In the genomic region with DNA sequence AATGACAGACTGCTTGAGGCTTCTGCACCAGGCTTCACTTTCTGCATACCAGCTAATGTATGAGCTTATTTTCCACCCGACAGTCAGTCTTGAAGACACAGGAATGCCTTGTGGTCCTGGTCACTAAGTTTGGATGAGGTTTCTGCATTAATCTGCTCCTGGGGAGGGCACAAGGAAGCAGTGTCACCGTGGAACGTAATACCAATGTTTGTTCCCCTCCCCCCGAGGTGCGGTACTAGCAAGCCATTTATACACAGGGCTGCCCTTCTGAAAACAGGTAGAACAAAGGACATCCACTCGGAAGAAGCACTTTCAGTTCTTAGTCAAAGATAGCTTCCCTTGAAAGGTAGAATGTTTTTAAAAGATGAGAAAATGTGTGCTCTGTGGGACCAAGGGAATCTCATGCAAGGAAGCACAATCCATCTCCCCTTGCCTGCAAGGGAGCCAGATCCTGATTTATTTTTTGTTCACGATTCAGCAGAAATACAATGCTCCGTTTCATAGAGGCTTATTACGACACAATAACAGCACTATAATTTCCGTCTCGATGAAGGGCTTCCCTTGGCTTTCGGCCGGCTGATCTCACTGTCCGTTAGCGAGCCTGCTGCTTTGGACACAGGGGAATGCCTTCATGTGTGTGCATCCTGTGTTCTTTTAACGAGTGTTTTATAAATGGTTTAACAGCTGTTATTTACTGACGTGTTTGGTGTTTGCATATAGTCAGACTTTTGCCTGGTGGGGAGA, we compare ENCODE assay signal across 8 mouse cellular contexts. TPM values are rescaled to one million over a fixed set of nuclear protein-coding genes. Genes with fewer than 3 reads are reported as not detected.
A peak's percentile ranks its signal among the peaks of the same experiment; 100 is the strongest.
DNase-seq lines count a peak whose midpoint lies in the region; ATAC-seq and TF ChIP-seq lines count a peak whose summit lies in the region.

No protein-coding gene starts in this region.

- no peak overlapping the region for H3K9ac ChIP-seq in kidney, embryonic 16.5 days (replicated peaks; ENCODE audit: low read length)
- H3K9ac ChIP-seq in liver, embryonic 14.5 days (replicated peaks), result no peak overlapping the region

- peak; percentile 16 for DNase-seq in right cerebral cortex, adult 18-20 months
- DNase-seq in right cerebral cortex, postnatal 36 days (ENCODE audit: low spot score in 2 of 2), result no peak
- peak; percentile 76 for DNase-seq in gastrocnemius, postnatal 14 days
- DNase-seq in liver, embryonic 14.5 days (ENCODE audit: low read depth in 3 of 3, low spot score in 3 of 3), result no peak
- DNase-seq in right cerebral cortex, adult 2 months (ENCODE audit: low spot score in 2 of 2), result peak; percentile 14 to 29
- no peak for DNase-seq in urinary bladder, postnatal 10 days (ENCODE audit: low spot score)
- no peak for DNase-seq in spleen, postnatal 4 days (ENCODE audit: low spot score in 2 of 2)

- no peak overlapping the region for H3K27ac ChIP-seq in kidney, embryonic 16.5 days (ENCODE audit: low read length)
- H3K27ac ChIP-seq in liver, embryonic 14.5 days, result no peak overlapping the region

- H3K27me3 ChIP-seq in kidney, embryonic 16.5 days (ENCODE audit: insufficient read depth, low read length), result no peaks in the 10 kb centered on the region
- H3K27me3 ChIP-seq in liver, embryonic 14.5 days (ENCODE audit: control insufficient read depth, insufficient read depth, low read length), result no peaks in the 10 kb centered on the region

- no peaks in the 10 kb centered on the region for H3K9me3 ChIP-seq in kidney, embryonic 16.5 days (ENCODE audit: low read length)
- no peaks in the 10 kb centered on the region for H3K9me3 ChIP-seq in liver, embryonic 14.5 days (ENCODE audit: control insufficient read depth, low read length)

- no peak for TF ChIP-seq CTCF in liver, embryonic 14.5 days (IDR thresholded peaks at IDR 0.05; ENCODE audit: low read depth)

- intact Hi-C loops in gastrocnemius, postnatal 14 days (cut with DNase I; ENCODE audit: low total_unique reads), result no loop called here

- H3K4me3 ChIP-seq in kidney, embryonic 16.5 days (ENCODE audit: low read length), result peak overlapping the region; percentile 16; the same call in 1 of the 2 replicates
- no peak overlapping the region for H3K4me3 ChIP-seq in liver, embryonic 14.5 days (ENCODE audit: insufficient read depth in 1 of 2, low read depth in 2 of 2, low read length in 2 of 2)

- no peak for ATAC-seq in kidney, embryonic 16.5 days (ENCODE audit: low FRiP score, low TSS enrichment)
- ATAC-seq in liver, embryonic 14.5 days (ENCODE audit: insufficient read depth), result no peak

- H3K36me3 ChIP-seq in kidney, embryonic 16.5 days (ENCODE audit: insufficient read depth, low read length), result no peaks in the 10 kb centered on the region
- H3K36me3 ChIP-seq in liver, embryonic 14.5 days (replicated peaks; ENCODE audit: control insufficient read depth, insufficient read depth, low read depth), result no peaks in the 10 kb centered on the region

- 46% methylated on average over 17 of the region's 17 CpGs for WGBS in kidney, embryonic 16.5 days
- WGBS in liver, embryonic 14.5 days (ENCODE audit: insufficient replicate concordance), result 59% methylated on average over 17 of the region's 17 CpGs

- peaks cover 8% of the 10 kb centered on the region; the same call in 1 of the 2 replicates for H3K4me1 ChIP-seq in kidney, embryonic 16.5 days (ENCODE audit: insufficient read depth, low read length)
- peaks cover 0 to 15% of the 10 kb centered on the region in 2 experiments; a peak in 2 of 4 replicates for H3K4me1 ChIP-seq in liver, embryonic 14.5 days (replicated peaks; ENCODE audit: control insufficient read depth in 2 of 2, insufficient read depth in 2 of 2, low read length in 1 of 2)

- peak overlapping the region; percentile 43 for H3K4me2 ChIP-seq in kidney, embryonic 16.5 days (replicated peaks; ENCODE audit: low read depth, low read length)
- peak overlapping the region; percentile 18; the same call in 1 of the 2 replicates for H3K4me2 ChIP-seq in liver, embryonic 14.5 days (ENCODE audit: low read depth)

- TF ChIP-seq EP300 in liver, embryonic 14.5 days (IDR thresholded peaks at IDR 0.05; ENCODE audit: low read depth), result no peak

RNA-seq across cellular contexts. Expression of gene Cd28, which starts 48.6 kb away (rescaled TPM):
- total RNA-seq in gastrocnemius, postnatal 14 days (2021), result 1 to 10 TPM; 2.7 to 8.5 TPM
- polyA plus RNA-seq in kidney, embryonic 16.5 days (2015; fragmentation: Nextera tagmentation; extraction: Ambion mirVana), result 0.17 and 0.24 TPM in 2 replicates
- 0.03 and 0.04 TPM in 2 replicates for polyA plus RNA-seq in liver, embryonic 14.5 days (2012; rRNA removed)
- 0.11 TPM in 1 of 2 replicates, not detected in the other for polyA plus RNA-seq in liver, embryonic 14.5 days (2014; fragmentation: Nextera tagmentation; extraction: Ambion mirVana)

Comparison
In these comparisons a context has a peak if more than half of its experiments do, and no peak if none do; other contexts are left out.
1. DNase-seq: peak in right cerebral cortex, adult 18-20 months (single experiment), gastrocnemius, postnatal 14 days (single experiment) and right cerebral cortex, adult 2 months (2 of 2); none in right cerebral cortex, postnatal 36 days (0 of 2), liver, embryonic 14.5 days (0 of 3), urinary bladder, postnatal 10 days (single experiment) and spleen, postnatal 4 days (0 of 2).